Mouse (Mus musculus): Measurements from ENCODE around the gene Pla2g1b. TPM values are rescaled to one million over a fixed set of nuclear protein-coding genes. Genes with fewer than 3 reads are reported as not detected.

Gene Pla2g1b
- polyA plus RNA-seq, 1 experiment from 2014 or later, result 1.3 TPM

DNA sequence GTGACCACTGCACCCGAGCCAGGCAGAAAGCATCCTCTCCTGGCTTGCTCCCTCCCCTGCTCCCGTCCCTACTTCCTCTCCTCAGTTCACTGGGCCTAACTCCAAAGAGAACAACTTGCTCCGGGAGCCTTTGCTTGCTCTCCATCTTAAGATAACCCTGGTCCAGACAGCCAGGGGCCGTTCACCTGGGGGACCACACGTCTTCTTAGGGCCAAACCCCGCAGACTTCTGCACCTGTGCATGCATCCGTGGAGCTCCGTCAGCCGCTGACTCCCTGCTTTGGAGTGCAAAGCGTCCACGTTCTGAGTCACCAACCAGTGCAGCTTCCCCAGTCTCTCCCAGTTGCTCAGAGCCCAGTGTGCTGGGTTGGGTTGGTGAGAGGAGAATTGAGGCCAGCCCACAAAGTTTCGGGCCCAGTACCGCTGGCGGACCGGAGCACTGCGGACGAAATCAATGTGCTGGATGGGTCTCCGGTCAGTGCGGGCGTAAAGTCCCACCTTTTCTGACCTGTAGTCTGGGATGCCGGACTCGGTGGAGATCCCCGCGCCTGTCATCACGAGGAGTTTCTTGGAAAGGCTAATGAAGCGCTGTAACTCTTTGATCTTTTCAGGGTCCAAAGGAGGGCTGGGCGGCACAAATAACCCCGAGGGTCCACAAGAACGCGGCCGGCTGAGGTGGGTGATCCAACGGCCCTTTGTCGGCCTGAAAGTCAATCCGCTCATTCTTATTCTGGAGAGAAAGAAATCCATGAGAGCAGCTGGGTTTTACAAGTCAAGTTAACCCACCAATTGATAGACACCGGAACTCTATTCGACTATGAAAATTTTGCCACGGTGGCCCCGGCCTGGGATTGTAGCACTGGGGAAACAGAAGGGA lies 16.6 kb downstream of the Pla2g1b start:
- Histone ChIP-seq H3K36me3 (ENCODE audit: control insufficient read depth, insufficient read depth, low read length) (no peaks in the 10 kb centered on the region), H3K9ac (ENCODE audit: low read depth, low read length) (peak overlapping the region; percentile 23; the same call in 1 of the 2 replicates), H3K4me2 (ENCODE audit: low read depth, low read length) (no peak overlapping the region), H3K9me3 (ENCODE audit: control insufficient read depth, low read length) (no peaks in the 10 kb centered on the region), H3K4me1 (ENCODE audit: control insufficient read depth, insufficient read depth, low read length) (peaks cover 4% of the 10 kb centered on the region), H3K4me3 (ENCODE audit: low read length) (no peak overlapping the region), H3K27ac (ENCODE audit: low read length) (no peak overlapping the region), H3K27me3 (replicated peaks; ENCODE audit: control insufficient read depth, insufficient read depth, low read length) (no peaks in the 10 kb centered on the region)
- 53% methylated on average over 38 of the region's 38 CpGs for WGBS
- no peak for ATAC-seq

DNA sequence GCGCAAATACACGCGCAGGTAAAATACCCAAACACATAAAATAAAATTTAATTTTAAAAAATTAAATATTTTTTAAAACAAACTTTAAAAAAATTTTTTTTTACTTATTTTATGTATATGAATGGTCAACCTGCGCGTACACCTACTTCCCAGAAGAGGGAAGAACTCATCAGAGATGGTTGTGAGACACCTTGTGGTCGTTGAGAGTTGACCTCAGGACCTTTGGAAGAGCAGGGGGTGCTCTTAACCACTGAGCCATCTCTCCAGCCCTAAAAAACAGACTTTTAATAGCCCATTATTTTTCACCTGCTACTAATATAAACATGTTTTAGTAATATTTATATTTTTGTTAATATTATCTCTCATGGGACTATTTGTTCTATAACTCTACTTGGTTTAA lies 17.3 kb downstream of the Pla2g1b start:
- 51% methylated on average over 6 of the region's 6 CpGs for WGBS
- H3K4me2 ChIP-seq (ENCODE audit: low read depth, low read length), result no peak overlapping the region
- ATAC-seq, result no peak
- peaks cover 4% of the 10 kb centered on the region for H3K4me1 ChIP-seq (ENCODE audit: control insufficient read depth, insufficient read depth, low read length)
- H3K4me3 ChIP-seq (ENCODE audit: low read length), result no peak overlapping the region
- H3K27me3 ChIP-seq (replicated peaks; ENCODE audit: control insufficient read depth, insufficient read depth, low read length), result no peaks in the 10 kb centered on the region
- H3K36me3 ChIP-seq (ENCODE audit: control insufficient read depth, insufficient read depth, low read length), result no peaks in the 10 kb centered on the region
- H3K9me3 ChIP-seq (ENCODE audit: control insufficient read depth, low read length), result no peaks in the 10 kb centered on the region
- H3K27ac ChIP-seq (ENCODE audit: low read length), result no peak overlapping the region
- H3K9ac ChIP-seq (ENCODE audit: low read depth, low read length), result no peak overlapping the region

- peak; percentile 87 for ATAC-seq
- H3K4me3 ChIP-seq (ENCODE audit: low read length), result peak within 1 kb of the TSS; percentile 59
- H3K9ac ChIP-seq (ENCODE audit: low read depth, low read length), result peak within 1 kb of the TSS; percentile 76
- WGBS, result 5% methylated on average over 30 of the region's 30 CpGs
- H3K27ac ChIP-seq (ENCODE audit: low read length), result peak within 1 kb of the TSS; percentile 69
- no peaks in the 10 kb centered on the region for H3K36me3 ChIP-seq (ENCODE audit: control insufficient read depth, insufficient read depth, low read length)
- H3K4me1 ChIP-seq (ENCODE audit: control insufficient read depth, insufficient read depth, low read length), result peaks cover 4% of the 10 kb centered on the region
- no peaks in the 10 kb centered on the region for H3K9me3 ChIP-seq (ENCODE audit: control insufficient read depth, low read length)
- H3K27me3 ChIP-seq (replicated peaks; ENCODE audit: control insufficient read depth, insufficient read depth, low read length), result no peaks in the 10 kb centered on the region
- H3K4me2 ChIP-seq (ENCODE audit: low read depth, low read length), result peak within 1 kb of the TSS; percentile 61
These were observed 18.2 kb downstream of the Pla2g1b start, which contains the start of gene Sirt4 for GRCm38 (mm10) chr5:115483947-115484920. Sirt4 (minus strand) TSS chr5:115484725.

DNA sequence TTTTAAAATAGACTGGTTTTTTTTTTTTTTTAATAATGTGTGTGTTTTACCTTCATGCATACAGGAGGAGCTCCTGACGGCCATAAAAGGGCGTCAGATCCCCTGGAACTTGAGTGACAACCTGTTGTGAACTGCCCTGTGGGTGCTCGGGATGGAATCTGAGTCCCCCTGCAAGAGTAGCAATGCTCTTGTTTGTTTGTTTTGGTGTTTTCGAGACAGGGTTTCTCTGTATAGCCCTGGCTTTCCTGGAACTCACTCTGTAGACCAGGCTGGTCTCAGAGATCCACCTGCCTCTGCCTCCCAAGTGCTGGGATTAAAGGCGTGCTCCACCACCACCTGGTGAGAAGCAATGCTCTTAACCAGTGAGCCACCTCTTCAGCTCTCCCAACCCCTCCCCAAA lies 18.9 kb downstream of the Pla2g1b start:
- Histone ChIP-seq H3K4me1 (ENCODE audit: control insufficient read depth, insufficient read depth, low read length) (peaks cover 4% of the 10 kb centered on the region), H3K27me3 (replicated peaks; ENCODE audit: control insufficient read depth, insufficient read depth, low read length) (no peaks in the 10 kb centered on the region), H3K4me3 (ENCODE audit: low read length) (peak overlapping the region; percentile 59; the same call in 1 of the 2 replicates), H3K9me3 (ENCODE audit: control insufficient read depth, low read length) (no peaks in the 10 kb centered on the region), H3K9ac (ENCODE audit: low read depth, low read length) (peak overlapping the region; percentile 76; the same call in 1 of the 2 replicates), H3K4me2 (ENCODE audit: low read depth, low read length) (peak overlapping the region; percentile 61), H3K36me3 (ENCODE audit: control insufficient read depth, insufficient read depth, low read length) (no peaks in the 10 kb centered on the region), H3K27ac (ENCODE audit: low read length) (no peak overlapping the region; the same call in 1 of the 2 replicates)
- ATAC-seq, result no peak
- 61% methylated on average over 5 of the region's 5 CpGs for WGBS

- Histone ChIP-seq H3K4me1 (ENCODE audit: control insufficient read depth, insufficient read depth, low read length) (peaks cover 4% of the 10 kb centered on the region), H3K9me3 (ENCODE audit: control insufficient read depth, low read length) (no peaks in the 10 kb centered on the region), H3K4me2 (ENCODE audit: low read depth, low read length) (no peak overlapping the region), H3K27me3 (replicated peaks; ENCODE audit: control insufficient read depth, insufficient read depth, low read length) (no peaks in the 10 kb centered on the region), H3K36me3 (ENCODE audit: control insufficient read depth, insufficient read depth, low read length) (no peaks in the 10 kb centered on the region), H3K9ac (ENCODE audit: low read depth, low read length) (no peak overlapping the region), H3K4me3 (ENCODE audit: low read length) (no peak overlapping the region), H3K27ac (ENCODE audit: low read length) (no peak overlapping the region)
- WGBS, result 78% methylated on average over 18 of the region's 18 CpGs
- no peak for ATAC-seq
These were observed 19.6 kb downstream of the Pla2g1b start for GRCm38 (mm10) chr5:115485489-115486205.

GRCm38 (mm10) chr5:115486726-115487125 lies 20.7 kb downstream of the Pla2g1b start:
- ATAC-seq, result no peak
- no peak overlapping the region for H3K4me3 ChIP-seq (ENCODE audit: low read length)
- H3K4me2 ChIP-seq (ENCODE audit: low read depth, low read length), result no peak overlapping the region
- no peaks in the 10 kb centered on the region for H3K27me3 ChIP-seq (replicated peaks; ENCODE audit: control insufficient read depth, insufficient read depth, low read length)
- no peaks in the 10 kb centered on the region for H3K9me3 ChIP-seq (ENCODE audit: control insufficient read depth, low read length)
- no peak overlapping the region for H3K27ac ChIP-seq (ENCODE audit: low read length)
- no peaks in the 10 kb centered on the region for H3K36me3 ChIP-seq (ENCODE audit: control insufficient read depth, insufficient read depth, low read length)
- no peak overlapping the region for H3K9ac ChIP-seq (ENCODE audit: low read depth, low read length)
- 53% methylated on average over 4 of the region's 4 CpGs for WGBS
- peaks cover 13% of the 10 kb centered on the region for H3K4me1 ChIP-seq (ENCODE audit: control insufficient read depth, insufficient read depth, low read length)

GRCm38 (mm10) chr5:115487353-115487752 lies 21.3 kb downstream of the Pla2g1b start:
- no peak for ATAC-seq
- WGBS, result 82% methylated on average over 8 of the region's 8 CpGs
- Histone ChIP-seq H3K4me3 (ENCODE audit: low read length) (no peak overlapping the region), H3K9me3 (ENCODE audit: control insufficient read depth, low read length) (no peaks in the 10 kb centered on the region), H3K27ac (ENCODE audit: low read length) (no peak overlapping the region), H3K27me3 (replicated peaks; ENCODE audit: control insufficient read depth, insufficient read depth, low read length) (no peaks in the 10 kb centered on the region), H3K4me1 (ENCODE audit: control insufficient read depth, insufficient read depth, low read length) (peaks cover 19% of the 10 kb centered on the region), H3K9ac (ENCODE audit: low read depth, low read length) (no peak overlapping the region), H3K36me3 (ENCODE audit: control insufficient read depth, insufficient read depth, low read length) (no peaks in the 10 kb centered on the region), H3K4me2 (ENCODE audit: low read depth, low read length) (no peak overlapping the region)

DNA sequence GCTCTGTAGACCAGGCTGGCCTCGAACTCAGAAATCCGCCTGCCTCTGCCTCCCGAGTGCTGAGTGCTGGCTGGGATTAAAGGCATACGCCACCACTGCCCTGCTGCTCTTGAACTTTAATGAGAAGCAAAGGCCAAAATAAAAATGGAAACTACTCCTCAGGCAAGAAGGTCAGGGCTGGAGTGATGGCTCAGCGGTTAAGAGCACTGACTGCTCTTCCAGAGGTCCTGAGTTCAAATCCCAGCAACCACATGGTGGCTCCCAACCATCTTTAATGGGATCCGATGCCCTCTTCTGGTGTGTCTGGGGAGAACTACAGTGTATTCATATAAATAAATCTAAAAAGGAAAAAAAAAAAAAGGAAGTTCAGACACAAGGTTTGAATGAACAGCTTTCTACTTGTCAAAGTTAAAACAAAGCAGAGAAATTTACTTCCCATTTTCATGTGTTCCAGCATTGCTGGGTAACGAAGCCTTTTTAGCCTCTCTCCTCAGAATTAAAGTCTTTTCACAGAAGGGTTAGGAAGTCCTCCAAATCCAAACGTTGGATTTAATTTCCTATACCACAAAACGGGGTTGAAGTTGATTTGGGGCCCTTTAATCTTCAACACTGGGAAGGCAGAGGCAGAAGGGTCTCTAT lies 22.0 kb downstream of the Pla2g1b start:
- no peak overlapping the region for H3K9ac ChIP-seq (ENCODE audit: low read depth, low read length)
- no peaks in the 10 kb centered on the region for H3K36me3 ChIP-seq (ENCODE audit: control insufficient read depth, insufficient read depth, low read length)
- H3K27ac ChIP-seq (ENCODE audit: low read length), result no peak overlapping the region
- no peaks in the 10 kb centered on the region for H3K27me3 ChIP-seq (replicated peaks; ENCODE audit: control insufficient read depth, insufficient read depth, low read length)
- no peak for ATAC-seq
- no peaks in the 10 kb centered on the region for H3K9me3 ChIP-seq (ENCODE audit: control insufficient read depth, low read length)
- no peak overlapping the region for H3K4me2 ChIP-seq (ENCODE audit: low read depth, low read length)
- H3K4me3 ChIP-seq (ENCODE audit: low read length), result no peak overlapping the region
- 76% methylated on average over 9 of the region's 9 CpGs for WGBS
- H3K4me1 ChIP-seq (ENCODE audit: control insufficient read depth, insufficient read depth, low read length), result peaks cover 18% of the 10 kb centered on the region
